Mouse (Mus musculus): ENCODE results near the gene Nop10.

Gene Nop10

DNA sequence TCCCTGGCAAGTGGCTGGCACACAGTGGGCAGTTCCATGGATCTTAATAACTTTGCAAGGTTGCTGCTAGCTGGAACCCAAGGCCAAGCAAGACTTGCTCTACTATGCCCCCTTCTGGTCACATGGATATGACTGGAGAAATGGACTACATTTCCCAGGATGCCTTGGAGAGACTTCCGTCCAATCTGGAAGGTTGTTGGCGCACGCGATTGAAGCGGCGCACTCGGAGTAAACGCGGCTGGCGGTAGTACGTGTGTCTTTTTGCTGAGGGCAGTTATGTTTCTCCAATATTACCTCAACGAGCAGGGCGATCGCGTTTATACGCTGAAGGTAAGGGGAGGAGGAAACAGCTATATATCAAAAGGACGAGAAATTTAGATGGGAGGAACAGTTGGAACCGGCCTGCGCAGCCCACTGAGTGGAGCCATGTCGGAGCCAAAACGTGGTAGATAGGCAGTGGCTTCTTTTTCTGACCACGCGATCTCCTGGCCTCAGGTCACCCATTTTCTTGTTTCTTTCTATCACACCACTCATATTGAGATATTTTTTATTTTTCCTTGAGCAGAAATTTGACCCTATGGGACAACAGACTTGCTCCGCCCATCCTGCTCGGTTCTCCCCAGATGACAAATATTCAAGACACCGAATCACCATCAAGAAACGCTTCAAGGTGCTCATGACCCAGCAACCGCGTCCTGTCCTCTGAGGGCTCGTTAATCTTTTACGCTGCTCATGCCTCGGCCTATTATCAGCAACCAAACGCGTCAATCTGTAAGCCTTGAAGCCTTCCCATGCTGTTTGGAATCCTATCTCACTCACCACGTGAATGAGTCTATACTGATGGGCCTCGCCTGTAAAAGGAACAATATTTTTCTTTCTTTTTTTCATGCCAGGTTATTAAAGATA lies at the start of gene Nop10:
Nop10 (plus strand) TSS at position 179 of the 906 bp plus-strand sequence.
- DNase-seq (ENCODE audit: low spot score in 2 of 2), result peak; percentile 76 to 95

- peak in 1 of 2 experiments; percentile 29 for DNase-seq (ENCODE audit: low spot score in 2 of 2)
Observed at GRCm38 (mm10) chr2:112215977-112216376, 45.7 kb upstream of the Nop10 start.

DNA sequence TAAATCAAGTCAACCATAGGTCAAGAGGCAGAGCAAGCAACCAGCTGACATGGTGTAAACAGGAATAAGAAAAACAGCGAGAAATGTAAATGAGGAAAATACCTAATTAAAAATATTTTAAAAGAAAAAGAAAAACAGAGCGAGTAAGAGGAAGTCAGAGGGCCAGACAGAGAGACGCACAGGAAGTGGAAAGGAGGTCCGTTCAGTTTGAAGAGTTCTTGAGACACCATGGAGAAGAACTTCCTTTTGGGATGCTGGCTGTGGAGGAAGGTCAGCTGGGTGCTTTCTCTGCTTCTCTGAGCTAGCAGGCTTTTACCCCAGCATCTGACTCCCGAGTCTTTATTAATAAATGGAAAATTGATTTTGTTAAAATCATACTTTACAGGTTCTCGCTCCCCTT lies 44.1 kb upstream of the Nop10 start:
- DNase-seq (ENCODE audit: low spot score in 2 of 2), result no peak

- no peak for DNase-seq (ENCODE audit: low spot score in 2 of 2)
Observed at GRCm38 (mm10) chr2:112220880-112221279, 40.8 kb upstream of the Nop10 start.

DNA sequence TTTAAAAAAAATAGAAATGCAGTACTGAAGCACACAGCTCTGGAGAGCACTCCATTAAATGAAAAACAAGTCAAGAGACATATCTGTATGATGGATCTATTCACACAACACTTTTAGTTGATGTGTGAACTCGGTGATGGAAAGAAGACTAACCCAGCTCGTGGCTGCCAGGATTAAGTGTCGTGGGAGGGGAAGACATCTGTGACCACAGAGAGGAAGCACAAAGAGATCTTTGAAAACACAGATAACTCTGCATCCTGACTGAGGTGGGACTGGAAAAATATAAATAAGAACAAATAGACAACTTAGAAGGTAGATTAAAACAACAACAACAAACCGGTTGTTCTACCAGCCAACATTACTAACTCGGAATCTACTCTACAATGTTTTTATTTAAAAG lies 39.1 kb upstream of the Nop10 start:
- peak in 1 of 2 experiments; percentile 29 for DNase-seq (ENCODE audit: low spot score in 2 of 2)

GRCm38 (mm10) chr2:112224356-112224755 lies 37.4 kb upstream of the Nop10 start:
- peak in 1 of 2 experiments; percentile 36 for DNase-seq (ENCODE audit: low spot score in 2 of 2)

- DNase-seq (ENCODE audit: low spot score in 2 of 2), result no peak
Observed at GRCm38 (mm10) chr2:112232623-112233022, 29.1 kb upstream of the Nop10 start.

DNA sequence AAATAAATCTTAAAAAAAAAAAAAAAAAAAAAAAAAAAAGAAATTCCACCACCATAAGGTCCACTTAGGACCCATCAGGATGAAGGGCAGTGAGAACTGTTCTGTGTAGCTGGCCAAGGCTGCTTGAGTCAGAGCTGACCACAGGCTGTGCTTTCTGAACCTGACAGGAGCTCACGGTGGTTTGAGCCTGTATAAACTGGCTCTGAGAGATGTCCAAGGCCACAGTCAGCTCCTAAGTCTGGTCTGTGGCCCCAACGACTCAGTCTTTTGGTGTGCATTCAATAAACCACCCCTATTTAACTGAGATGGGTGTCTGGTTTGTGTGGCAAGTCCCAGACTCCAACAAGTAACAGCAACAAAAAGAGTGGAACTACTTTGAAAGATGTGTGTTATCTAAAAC lies 25.1 kb upstream of the Nop10 start:
- DNase-seq (ENCODE audit: low spot score in 2 of 2), result no peak

DNA sequence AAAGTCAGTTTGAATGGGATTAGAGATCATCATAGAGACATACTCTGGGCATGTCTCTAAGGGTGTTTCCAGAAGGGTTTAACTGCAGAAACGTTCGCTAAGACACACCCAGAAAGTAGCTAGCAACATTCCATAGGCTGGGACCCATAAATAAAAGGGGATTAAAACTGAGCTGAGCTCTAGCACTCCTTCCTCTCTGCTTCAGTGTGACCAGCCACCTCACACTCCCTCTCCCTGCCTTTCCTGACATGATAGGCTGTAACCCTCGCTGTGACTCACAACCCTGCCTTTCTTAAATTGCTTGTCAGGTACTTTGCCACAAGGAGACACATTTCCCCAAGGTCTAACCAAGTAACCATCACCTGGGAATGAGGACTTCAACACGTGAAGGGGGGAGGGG lies 23.7 kb upstream of the Nop10 start:
- no peak for DNase-seq (ENCODE audit: low spot score in 2 of 2)

DNA sequence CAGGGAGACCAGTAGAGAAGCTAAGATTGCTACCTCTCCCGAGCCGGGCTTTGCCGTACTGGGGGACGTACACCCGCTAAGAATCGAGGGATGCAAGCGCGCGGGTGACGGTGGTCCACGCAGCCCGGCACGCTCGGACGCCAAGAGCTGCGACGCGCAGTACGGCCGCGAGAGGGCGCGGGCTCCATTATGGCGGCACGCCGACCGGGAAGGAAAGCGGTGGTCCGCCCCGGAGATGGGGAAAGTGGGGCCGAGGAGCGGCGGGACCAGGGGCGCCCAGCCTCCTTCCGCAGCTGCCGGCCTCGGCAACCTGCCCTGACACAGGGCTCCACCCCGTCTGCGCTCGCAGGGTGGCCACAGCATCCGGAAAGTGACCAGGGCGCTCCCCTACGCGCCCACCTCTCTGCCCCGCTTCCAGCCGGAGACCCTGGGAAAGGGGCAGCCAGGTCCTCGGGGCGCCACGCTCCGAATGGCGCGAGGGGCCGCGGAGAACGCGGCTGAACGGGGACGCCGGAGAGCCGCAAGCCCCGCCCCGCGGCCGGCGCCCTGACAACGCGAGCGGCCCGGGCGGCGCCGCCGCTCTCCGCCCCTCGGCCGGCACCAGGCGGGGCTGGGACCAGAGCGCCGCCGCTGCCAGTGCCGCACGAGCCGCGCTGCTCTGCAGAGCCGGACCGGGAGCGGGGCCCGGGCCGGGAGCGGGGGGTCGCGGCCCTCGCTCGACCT lies 22.4 kb upstream of the Nop10 start, which contains the start of gene Lpcat4:
Lpcat4 (plus strand) TSS at position 257 of the 723 bp plus-strand sequence.
- DNase-seq (ENCODE audit: low spot score in 2 of 2), result peak; percentile 69 to 91

DNA sequence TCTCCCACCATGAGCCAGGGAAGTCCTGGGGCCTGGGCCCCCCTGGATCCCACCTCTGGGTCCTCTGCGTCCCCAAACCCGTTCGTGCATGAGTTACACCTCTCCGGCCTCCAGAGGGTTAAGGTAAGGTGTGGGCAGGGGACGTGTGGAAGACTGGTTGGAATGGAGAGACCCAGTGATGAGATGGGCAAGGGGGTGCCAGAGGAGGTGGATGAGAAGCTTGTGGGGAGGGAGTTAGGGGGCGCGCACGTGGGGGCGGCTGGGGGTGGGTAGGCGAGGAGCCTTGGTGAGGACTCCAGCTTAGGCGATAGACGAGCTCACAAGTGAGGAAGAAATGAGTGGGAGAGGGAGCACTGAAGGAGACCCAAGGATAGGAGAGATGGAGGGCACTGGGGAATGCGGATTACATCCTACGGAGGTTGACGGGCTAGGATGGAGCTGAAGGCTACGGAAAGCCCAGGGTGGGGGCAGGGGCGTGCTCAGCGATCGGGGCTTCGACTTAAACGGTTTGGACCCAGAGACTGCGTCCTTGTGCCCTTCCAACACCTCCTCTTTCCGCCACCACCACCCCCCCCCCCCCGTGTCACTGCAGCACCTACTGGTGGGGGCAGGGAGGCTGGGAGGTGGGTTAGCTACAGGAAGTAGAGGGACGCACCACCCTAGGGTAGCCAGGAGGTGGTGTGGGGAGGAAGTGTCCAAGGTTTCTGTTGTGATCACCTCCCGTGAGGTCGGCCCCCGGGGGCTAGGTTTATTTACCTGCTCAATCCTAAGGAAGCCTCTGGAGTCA lies 21.6 kb upstream of the Nop10 start:
- DNase-seq (ENCODE audit: low spot score in 2 of 2), result no peak

DNA sequence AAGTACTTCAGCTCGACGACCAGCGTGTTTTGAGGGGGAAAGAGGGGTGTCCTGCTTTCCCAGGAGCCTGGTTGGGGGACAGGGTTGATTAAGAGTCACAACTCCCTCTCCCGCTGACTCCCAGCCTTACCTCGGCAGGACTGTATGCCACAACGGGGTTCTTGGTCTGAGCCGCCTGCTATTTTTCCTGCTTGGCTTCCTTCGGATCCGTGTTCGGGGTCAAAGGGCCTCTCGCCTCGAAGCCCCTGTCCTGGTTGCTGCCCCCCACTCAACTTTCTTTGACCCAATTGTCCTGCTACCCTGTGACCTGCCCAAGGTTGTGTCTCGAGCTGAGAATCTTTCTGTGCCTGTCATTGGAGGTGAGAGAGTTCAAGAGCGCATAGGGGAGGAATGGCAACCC lies 19.9 kb upstream of the Nop10 start:
- no peak for DNase-seq (ENCODE audit: low spot score in 2 of 2)

DNA sequence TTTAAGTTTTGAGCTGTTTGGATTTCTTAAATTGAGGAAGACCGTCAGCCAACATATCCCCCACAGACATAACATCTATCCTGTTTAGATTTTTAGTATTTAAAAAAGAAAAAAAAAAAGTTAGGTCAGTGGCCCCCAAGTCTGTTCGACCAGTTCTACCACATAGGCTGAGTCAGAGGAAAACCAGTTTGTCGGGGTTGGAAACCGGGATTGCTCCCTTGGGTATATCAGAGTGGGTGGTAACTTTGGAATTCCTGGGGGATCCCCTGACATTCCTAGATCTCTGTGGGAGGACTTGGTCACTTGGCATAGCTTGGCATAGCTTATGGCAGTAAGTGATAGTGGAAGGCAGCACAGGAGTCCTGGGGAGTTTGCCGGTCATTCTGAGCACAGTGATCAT lies 16.4 kb upstream of the Nop10 start:
- no peak for DNase-seq (ENCODE audit: low spot score in 2 of 2)

- DNase-seq (ENCODE audit: low spot score in 2 of 2), result no peak
Observed at GRCm38 (mm10) chr2:112246193-112246592, 15.5 kb upstream of the Nop10 start.

GRCm38 (mm10) chr2:112247323-112247722 lies 14.4 kb upstream of the Nop10 start:
- no peak for DNase-seq (ENCODE audit: low spot score in 2 of 2)

DNA sequence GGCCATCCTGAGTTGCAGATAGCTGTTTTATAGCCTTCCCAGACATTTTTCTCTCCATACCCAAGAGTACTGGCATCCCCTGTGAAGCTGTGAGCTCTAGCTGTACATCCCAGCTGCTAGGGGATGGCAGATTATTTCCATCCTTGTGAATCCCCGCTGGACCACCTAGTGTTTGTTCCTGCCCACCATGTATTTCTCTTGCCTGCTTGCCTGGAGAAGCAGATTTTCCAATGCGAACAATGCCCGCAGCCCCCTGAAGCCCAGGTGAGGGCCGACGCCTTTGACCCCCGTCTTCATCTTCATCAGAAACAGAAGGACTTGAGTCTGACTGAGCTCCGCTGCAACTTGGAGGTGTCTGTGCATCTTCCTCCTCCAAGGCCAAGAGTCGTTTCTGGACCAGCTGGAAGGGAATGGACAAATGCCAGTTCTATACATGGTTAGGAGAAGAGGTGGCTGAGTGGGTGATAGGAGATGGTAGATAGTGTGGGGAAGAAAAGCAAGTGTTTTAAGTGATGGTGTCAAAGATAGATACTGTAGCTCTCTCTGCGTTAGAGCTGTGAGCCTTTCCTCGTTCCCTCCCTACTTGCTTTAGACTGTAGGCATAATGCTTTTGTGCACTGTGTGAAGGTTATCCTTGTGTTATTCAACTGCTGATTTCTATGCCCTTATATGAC lies 11.8 kb upstream of the Nop10 start:
- no peak for DNase-seq (ENCODE audit: low spot score in 2 of 2)

GRCm38 (mm10) chr2:112254675-112255515 lies 6.8 kb upstream of the Nop10 start:
- no peak for DNase-seq (ENCODE audit: low spot score in 2 of 2)

DNA sequence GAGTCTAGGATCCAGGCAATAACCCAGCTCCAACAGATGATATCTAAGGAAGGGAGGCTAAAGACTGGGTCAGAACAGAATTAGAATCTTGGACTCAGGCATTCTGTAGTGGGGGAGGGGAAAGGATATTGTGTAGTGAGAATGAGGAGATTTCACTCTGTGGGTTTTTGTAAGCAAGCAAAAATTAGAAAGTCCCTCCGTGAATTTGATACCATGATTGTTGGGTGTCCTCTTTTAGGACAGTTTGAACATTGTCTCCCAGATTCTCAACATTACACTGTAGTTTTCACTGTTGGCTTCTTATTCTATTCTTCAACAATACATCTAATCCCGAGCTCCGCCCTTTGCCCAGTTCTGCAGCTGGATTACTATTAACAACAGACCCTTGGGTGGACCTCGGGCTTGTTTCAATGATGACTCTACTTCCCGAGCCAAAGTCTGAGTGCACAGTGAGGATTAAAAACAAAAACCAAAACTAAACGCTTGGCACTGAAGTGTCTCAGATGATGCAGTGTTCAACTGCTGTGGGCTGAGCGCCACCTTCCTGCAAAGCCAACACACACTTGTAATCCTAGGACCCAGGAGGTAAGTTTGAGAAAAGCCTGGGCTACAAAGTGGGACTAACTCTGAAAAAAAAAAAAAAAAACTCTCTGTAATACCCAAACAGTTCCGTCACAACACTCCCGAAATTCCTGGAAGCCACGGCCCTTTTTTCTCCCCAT lies 2.3 kb upstream of the Nop10 start, which contains the start of gene Nutm1:
Nutm1 (minus strand) TSS at position 51 of the 722 bp plus-strand sequence.
- no peak for DNase-seq (ENCODE audit: low spot score in 2 of 2)

DNA sequence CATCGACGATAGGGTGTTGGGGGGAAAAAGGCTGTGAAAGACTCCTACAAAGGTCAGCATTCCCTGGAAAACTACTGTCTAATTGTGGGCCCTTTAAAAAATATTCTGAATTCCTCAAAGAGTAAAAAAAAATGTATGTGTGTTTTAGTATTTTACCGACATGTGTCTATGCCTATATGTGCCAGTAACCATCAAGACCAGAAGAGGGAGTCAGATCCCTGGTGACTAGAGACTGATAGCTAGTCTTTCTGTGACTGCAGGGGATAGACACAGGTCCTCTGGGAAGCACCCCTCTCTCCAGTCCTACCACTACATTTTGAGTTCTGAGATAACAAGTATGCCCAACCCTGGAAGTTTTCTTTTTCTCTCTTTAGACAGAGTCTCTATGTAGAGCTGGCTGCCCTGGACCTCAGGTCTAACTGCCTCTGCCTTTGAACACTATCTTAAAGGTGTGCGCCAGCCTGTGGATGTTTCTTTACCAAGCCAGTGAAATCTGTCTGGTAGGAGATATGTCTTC lies 1.1 kb downstream of the Nop10 start:
- DNase-seq (ENCODE audit: low spot score in 2 of 2), result no peak

Data from left cerebral cortex, adult 9 months (tissue).